Mouse (Mus musculus) left cerebral cortex, adult 9 months (tissue): Measurements from ENCODE around the gene Spef2.
"Not testable (repeated sequence)": the region's sequence is repeated elsewhere in the genome, so short reads cannot be mapped to it uniquely, and the experiment has no call there.

ENCODE experiments used
- DNase-seq, 2 experiments: peaks; one replicate each; pipeline ENCODE4 v3.0.0; 2022; ENCODE audit warnings: low spot score in 2 of 2

Spef2 gene

GRCm38 (mm10) chr15:9748359-9749102 is at the start of gene Spef2:
Gene Spef2 (minus strand): TSS chr15:9748868.
- peak; percentile 8 to 57 for DNase-seq

GRCm38 (mm10) chr15:9794131-9794530 is 45.5 kb upstream of the Spef2 start:
- no peak for DNase-seq

GRCm38 (mm10) chr15:9788245-9789030 is 39.8 kb upstream of the Spef2 start:
- DNase-seq = no peak

- not testable (repeated sequence) for DNase-seq
Measured at GRCm38 (mm10) chr15:9774222-9775142, 25.8 kb upstream of the Spef2 start.

GRCm38 (mm10) chr15:9768184-9768918 is 19.7 kb upstream of the Spef2 start:
- DNase-seq = no peak

GRCm38 (mm10) chr15:9767034-9767433 is 18.4 kb upstream of the Spef2 start:
- DNase-seq = no peak

- DNase-seq = no peak
Measured at GRCm38 (mm10) chr15:9750966-9751365, 2.3 kb upstream of the Spef2 start.

GRCm38 (mm10) chr15:9747410-9748104 is 1.1 kb downstream of the Spef2 start:
- no peak for DNase-seq

- DNase-seq = no peak
Measured at GRCm38 (mm10) chr15:9742172-9742571, 6.5 kb downstream of the Spef2 start.

- DNase-seq = no peak
Measured at GRCm38 (mm10) chr15:9714574-9715458, 33.9 kb downstream of the Spef2 start.

GRCm38 (mm10) chr15:9713707-9714106 is 35.0 kb downstream of the Spef2 start:
- DNase-seq = no peak

GRCm38 (mm10) chr15:9710330-9710729 is 38.3 kb downstream of the Spef2 start:
- no peak for DNase-seq

- DNase-seq = no peak
Measured at GRCm38 (mm10) chr15:9705830-9706450, 42.7 kb downstream of the Spef2 start.

GRCm38 (mm10) chr15:9701845-9702244 is 46.8 kb downstream of the Spef2 start:
- no peak for DNase-seq

- DNase-seq = no peak
Measured at GRCm38 (mm10) chr15:9691721-9692120, 56.9 kb downstream of the Spef2 start.

GRCm38 (mm10) chr15:9690845-9691244 is 57.8 kb downstream of the Spef2 start:
- no peak for DNase-seq

GRCm38 (mm10) chr15:9690436-9690835 is 58.2 kb downstream of the Spef2 start:
- no peak for DNase-seq

GRCm38 (mm10) chr15:9683485-9683884 is 65.2 kb downstream of the Spef2 start:
- no peak for DNase-seq

- DNase-seq = no peak
Measured at GRCm38 (mm10) chr15:9677343-9678036, 71.2 kb downstream of the Spef2 start.
